Mouse (Mus musculus): ENCODE results near the gene Zic1.

Zic1 gene

DNA sequence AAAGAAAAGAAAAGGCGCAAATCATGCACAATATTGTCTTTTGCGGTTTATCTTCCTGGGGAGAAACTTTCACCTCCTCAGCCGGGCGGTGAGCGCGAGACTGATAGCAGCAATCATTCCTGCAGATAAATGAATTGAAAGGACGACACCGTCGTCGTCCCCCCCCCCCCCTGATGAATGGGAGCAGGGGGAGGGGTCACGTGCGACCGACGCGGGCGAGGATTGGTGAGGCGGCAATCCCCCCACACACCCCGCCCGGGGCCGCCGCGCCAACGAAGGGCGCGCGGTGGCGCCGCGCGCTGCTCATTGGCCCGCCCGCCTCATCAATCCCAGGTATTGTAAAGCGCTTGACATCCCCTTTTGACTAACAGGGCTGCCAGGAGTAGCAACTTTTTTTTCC lies at the start of gene Zic1:
Gene Zic1 (minus strand): TSS at position 147 of the 400 bp plus-strand sequence.
- DNase-seq = peak; percentile 87 to 93

DNA sequence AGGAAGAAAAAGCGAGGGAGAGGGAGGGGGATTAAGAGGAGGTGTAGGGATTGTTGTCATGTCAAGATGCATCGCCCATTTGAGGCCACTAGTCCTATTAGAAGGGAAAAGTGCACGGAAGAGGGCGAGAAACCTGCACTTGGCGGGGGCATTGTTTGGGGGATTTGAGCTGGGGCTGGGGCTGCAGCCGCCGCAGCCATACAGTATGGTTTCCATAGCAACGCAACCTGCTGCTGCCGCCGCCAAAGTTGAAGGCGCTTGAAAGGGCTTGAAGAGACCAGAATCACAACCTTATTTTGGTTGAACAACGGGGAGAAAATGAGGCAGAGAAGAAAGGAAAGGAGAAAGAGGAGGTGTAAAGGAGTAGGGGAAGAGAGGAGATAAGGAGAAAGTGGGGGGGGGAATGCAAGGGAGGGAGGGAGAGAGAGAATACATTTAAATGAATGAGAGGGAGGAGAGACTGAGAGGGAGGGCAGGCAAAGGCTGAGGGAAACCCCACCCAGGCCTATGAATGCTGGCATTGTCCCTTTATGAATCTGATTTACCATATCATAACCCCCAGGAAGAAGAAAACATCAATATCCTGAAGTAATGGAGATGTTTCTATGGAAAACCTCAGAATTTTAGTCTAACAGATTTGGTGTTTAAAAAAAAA lies 48.5 kb upstream of the Zic1 start:
- DNase-seq = no peak

DNA sequence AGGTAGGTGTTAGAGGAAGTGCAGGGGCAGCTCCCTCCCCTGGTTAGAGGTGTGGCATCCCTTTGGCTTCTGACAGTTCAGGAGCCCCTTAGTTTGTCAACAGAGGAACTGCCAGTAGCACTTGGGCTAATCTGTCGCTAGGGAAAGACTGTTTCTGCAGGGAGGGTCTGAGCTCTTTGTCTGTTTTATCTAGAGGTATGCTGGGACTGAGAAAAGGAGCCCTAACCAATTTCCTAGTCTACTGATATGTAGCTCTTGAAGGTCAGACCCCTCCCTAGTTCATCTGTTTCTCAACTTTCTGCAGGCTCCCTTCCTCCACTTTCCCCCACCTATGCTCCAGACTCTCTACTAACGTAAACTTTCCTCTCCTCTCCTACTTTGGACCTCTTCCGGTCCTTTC lies 44.2 kb upstream of the Zic1 start:
- DNase-seq = no peak

DNA sequence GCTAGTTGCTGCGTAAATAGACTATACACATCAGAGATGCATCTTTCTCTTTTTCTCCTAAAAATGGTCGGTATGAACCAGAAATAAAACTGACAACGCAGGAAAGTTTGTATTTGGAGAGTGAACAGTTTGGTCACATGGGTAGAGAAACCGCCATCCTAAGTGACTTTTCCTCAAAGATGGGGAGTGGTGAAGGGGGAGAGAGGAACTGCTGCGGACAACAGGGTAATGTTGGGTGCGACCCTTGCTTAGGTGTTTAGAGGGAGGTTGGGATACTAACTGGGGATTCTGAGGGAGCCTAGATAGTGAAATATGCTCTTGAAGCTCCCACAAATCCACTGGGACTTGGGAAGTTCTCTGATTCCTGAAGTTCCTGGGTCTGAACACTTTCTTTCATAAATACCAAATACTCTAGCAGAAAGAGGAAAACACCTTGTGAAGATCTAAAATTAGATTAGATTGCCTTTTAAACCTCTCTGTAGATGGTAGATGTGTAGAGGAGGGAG lies 40.7 kb upstream of the Zic1 start:
- no peak for DNase-seq

DNA sequence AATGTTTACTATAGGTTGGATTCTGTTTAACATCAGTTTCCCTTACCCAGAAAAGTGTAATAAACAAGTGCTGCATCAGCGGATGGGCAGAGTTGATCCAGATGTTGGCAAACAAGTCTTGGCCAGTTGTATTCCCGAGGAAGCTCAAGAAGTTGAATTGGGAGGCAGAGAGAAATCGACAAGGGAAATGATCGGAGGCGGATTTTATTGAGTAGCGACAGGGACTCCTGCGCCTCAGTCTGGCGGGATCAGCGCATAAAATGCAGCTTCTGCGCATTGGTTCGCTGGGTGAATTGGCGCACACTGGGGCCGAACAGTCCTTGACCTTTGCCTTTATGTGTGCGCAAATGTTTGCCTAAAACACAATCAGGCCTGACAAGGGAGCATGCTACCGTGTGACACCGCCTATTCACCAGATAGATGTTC lies 40.2 kb upstream of the Zic1 start:
- peak; percentile 54 to 71 for DNase-seq

GRCm38 (mm10) chr9:91404905-91405752 lies 39.5 kb upstream of the Zic1 start:
- DNase-seq = peak; percentile 39 to 62

DNA sequence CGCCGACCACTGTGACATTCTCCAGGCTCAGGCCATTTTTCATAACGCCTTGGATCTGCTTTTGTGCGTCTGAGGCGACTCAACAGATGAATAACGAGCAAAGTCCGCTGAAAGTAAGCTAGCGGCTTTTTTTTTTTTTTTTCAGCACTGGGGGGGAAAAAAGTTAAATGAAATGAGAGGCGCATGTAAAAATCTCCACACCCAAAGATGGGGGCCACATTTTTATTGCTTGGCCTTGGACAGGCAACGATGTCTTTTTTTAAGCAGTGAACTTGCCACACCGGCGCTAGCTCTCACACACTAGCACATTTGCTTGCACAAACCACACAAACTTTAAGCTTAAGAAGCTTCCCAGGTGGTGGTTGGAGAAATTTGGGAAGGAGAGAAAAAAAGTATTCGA lies 38.6 kb upstream of the Zic1 start:
- DNase-seq = no peak

GRCm38 (mm10) chr9:91401471-91401870 lies 35.9 kb upstream of the Zic1 start:
- no peak for DNase-seq

DNA sequence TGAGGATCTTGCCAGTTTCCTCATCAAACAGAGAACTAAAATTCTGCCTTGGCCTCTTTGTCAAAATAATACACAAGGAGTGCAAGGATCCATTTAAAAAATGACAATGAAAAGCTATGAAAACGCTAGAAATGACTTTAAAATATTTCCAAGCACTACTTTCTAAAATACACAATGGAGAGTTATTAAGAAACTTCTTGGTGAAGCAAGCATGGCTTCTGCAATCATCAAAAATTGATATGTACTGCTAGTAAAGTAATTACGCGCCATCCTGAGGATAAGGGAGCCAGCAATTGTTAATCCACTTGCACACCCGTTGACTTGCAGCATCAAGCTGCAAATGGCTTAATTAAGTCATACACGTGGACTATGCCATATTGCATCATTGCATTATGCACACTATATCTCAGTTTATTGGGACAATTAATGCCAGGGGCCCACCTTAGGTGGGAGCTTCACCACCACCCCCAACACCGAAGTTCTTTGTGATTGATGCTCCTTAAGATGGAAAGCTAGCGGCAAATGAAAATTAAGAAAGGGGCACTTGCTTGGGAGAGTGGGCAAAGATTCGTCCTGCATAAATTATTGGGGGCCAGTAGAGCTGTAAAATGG lies 35.0 kb upstream of the Zic1 start:
- no peak for DNase-seq

- DNase-seq = no peak
These were observed 34.4 kb upstream of the Zic1 start for GRCm38 (mm10) chr9:91399976-91400375.

GRCm38 (mm10) chr9:91395066-91395772 lies 29.6 kb upstream of the Zic1 start:
- no peak for DNase-seq

- no peak for DNase-seq
These were observed 28.6 kb upstream of the Zic1 start for GRCm38 (mm10) chr9:91394211-91394646.

GRCm38 (mm10) chr9:91393376-91394068 lies 27.9 kb upstream of the Zic1 start:
- DNase-seq = no peak

DNA sequence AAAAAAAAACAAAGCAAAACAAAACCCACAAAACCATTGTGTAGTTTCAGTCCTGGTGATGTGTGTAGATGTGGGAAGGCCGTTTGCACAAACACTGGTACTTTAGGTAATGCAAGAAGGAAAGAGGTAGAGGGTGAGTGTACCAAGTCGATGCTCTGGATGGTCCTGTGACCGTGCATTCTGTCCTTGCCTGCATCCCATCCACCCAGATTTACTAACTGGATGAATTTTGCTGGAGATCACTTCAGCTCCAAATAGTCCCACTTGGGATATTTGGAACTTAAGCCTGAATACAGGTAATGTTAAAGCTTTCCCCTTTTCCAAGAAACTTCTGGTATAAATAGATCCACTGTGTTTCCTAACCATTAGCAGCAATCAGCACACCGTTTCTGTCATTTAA lies 22.6 kb upstream of the Zic1 start:
- no peak for DNase-seq

- DNase-seq = no peak
These were observed 22.1 kb upstream of the Zic1 start for GRCm38 (mm10) chr9:91387740-91388080.

GRCm38 (mm10) chr9:91386891-91387739 lies 21.5 kb upstream of the Zic1 start:
- DNase-seq = peak; percentile 41 to 69

DNA sequence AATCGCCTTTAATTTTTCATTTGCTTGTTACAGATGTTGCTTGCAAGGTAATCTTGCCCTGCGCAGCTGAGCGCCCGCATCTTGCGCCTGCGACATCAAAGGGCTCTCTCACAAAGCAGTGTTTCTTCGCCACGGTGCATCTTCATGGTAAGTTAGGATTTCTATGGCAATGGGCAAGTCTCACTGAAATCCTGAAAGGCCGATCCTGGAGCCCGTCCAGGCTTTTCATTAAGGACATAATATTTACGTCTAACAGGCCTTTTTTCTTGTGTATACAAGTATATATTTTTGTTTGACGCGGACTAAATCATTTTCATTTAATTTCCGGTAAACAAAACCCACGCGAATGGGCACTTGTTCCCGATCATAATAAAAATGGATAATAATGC lies 20.9 kb upstream of the Zic1 start:
- DNase-seq = peak; percentile 43 to 60

DNA sequence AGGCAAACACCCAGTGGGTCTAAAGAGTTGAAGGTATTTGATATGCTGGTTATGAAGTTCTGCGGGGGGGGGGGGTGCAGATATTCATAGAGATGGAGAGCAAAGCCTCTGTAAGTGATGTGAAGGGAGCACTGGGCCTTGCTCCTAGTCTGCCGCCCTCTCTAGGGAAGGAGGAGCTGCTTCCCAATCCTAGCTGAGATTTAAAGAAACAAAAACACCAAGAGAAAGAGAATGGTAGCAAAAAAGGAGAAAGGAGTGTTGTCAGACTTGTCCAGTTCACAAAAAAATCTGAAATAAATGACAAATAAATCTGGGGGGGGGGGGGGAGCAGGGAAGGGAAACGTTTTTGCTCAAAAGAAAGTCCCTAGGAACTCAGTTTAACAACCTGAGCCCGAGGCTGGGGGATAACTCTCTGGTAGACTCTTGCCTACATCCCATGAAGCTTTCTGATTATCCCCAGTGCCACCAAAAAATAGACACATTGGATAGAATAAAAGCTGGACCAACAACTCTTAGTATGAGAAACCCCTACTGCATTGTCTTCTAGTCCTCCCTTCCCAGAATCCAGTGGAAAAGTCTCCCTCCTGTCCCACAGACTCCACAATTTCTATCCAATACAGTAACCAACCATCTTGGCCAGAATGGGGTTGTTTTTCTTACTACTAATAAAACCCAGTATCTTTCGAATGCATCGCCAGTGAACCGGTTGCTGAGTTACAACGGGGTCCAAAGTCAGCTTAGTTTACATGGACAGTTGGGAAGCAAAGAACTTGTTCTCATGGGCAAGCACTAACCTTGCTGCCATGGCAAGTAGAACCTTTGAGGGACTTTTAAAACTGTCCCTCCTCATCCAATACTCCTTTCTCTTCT lies 20.2 kb upstream of the Zic1 start:
- DNase-seq = peak in 1 of 2 experiments; percentile 30

DNA sequence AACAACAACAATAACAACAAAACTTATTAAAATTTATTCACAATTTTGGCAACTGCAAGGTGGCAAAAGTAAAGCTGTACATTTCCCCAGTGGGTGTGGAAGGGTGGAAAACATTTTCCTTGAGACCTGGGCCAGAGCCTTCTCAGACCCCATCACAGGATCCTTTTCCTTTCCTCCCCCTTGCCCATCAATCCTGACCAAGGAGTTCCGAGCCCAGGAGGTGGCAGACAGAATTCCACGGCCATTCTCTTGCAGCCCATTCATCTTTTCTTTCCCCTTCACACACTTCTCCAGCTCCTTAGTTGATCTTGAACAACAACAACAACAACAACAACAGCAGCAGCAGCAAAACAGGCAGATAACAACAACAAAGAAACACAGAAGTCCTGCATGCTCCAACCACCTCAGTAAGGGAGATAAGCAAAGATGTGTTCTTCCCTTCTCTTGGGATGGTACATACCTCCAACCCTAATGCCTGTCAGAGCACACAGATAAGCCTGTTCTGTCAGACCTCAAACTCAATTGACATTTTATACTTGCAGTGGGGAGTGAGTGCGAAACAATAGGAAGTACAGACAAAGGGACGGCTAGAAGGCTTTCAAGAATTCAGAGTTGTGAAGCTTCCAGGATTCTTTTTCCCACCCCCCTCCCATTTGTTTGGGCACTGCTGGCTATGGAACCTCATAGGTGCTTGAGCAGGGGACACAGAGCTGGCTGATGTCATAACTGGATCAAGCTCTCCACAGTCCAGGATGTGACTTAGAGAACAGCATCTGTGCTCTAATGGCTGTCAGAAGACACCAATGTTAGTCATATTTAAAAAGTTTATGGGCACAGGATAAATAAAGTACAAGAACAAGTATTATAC lies 19.3 kb upstream of the Zic1 start:
- no peak for DNase-seq

All from cerebellum, postnatal 36 days (tissue).